Mouse (Mus musculus) lung, embryonic 14.5 days (tissue): ENCODE measurements around the gene Mmp21. TPM values are rescaled to one million over a fixed set of nuclear protein-coding genes. Genes with fewer than 3 reads are reported as not detected.
"Not testable (repeated sequence)": the region's sequence is repeated elsewhere in the genome, so short reads cannot be mapped to it uniquely, and the experiment has no call there.

ENCODE experiments used
- ATAC-seq: fragments of 200-750 bp; cut with Nextera tagmentation; 2 replicates; pipeline ENCODE4 v1.8.0; 2017; ENCODE audit warnings: mild to moderate bottlenecking, moderate TSS enrichment, moderate library complexity; ENCODE audit not compliant: insufficient read depth
- DNase-seq: peaks from one replicate; pipeline ENCODE4 v3.0.0-alpha.2; 2015
- H3K27ac ChIP-seq: fragments of 300-500 bp; sonication (generic); 2 replicates; pipeline ENCODE4 v1.5.1; 2014; ENCODE audit warnings: low read depth, mild to moderate bottlenecking, moderate library complexity
- H3K27me3 ChIP-seq: fragments of 300-500 bp; sonication (generic); 2 replicates; pipeline ENCODE4 v1.6.1; 2014; ENCODE audit warnings: low read length, control low read depth; ENCODE audit not compliant: insufficient read depth
- H3K36me3 ChIP-seq: fragments of 300-500 bp; sonication (generic); 2 replicates; pipeline ENCODE4 v1.6.1; 2014; ENCODE audit warnings: control low read depth; ENCODE audit not compliant: insufficient read depth
- H3K4me1 ChIP-seq: fragments of 300-500 bp; sonication (generic); 2 replicates; pipeline ENCODE4 v1.6.1; 2014; ENCODE audit warnings: antibody characterized with exemption, control low read depth; ENCODE audit not compliant: insufficient read depth
- H3K4me2 ChIP-seq: fragments of 300-500 bp; sonication (generic); 2 replicates; pipeline ENCODE4 v1.6.1; 2014; ENCODE audit warnings: mild to moderate bottlenecking
- H3K4me3 ChIP-seq: fragments of 300-500 bp; sonication (generic); 2 replicates; pipeline ENCODE4 v1.5.1; 2014; ENCODE audit warnings: low read depth, low read length
- H3K9ac ChIP-seq: fragments of 300-500 bp; sonication (generic); 2 replicates; pipeline ENCODE4 v1.6.1; 2014
- H3K9me3 ChIP-seq: fragments of 300-500 bp; sonication (generic); 2 replicates; pipeline ENCODE4 v1.6.1; 2016; ENCODE audit warnings: low read depth, low read length, control low read depth
- CTCF ChIP-seq: IDR thresholded peaks from 2 replicates; pipeline ENCODE4 v1.5.1; 2016; ENCODE audit warnings: antibody characterized with exemption, low read depth
- WGBS: fragments of 180-500 bp; shearing (Covaris S2); extraction: QIAGEN DNeasy Blood & Tissue Kit; methylation state at CpG from one replicate; pipeline ENCODE4 v1.1.7; 2014; 5-methylcytosine and 5-hydroxymethylcytosine counted together
- polyA plus RNA-seq: library from polyadenylated mRNA; unstranded; fragments of >200 nt; fragmentation: Nextera tagmentation; extraction: Ambion mirVana; gene quantifications from 2 replicates; pipeline ENCODE4 v1.2.1, GENCODE M21; 2014

Mmp21 gene
- polyA plus RNA-seq, 1 experiment from 2014 or later = 0.11 TPM

DNA sequence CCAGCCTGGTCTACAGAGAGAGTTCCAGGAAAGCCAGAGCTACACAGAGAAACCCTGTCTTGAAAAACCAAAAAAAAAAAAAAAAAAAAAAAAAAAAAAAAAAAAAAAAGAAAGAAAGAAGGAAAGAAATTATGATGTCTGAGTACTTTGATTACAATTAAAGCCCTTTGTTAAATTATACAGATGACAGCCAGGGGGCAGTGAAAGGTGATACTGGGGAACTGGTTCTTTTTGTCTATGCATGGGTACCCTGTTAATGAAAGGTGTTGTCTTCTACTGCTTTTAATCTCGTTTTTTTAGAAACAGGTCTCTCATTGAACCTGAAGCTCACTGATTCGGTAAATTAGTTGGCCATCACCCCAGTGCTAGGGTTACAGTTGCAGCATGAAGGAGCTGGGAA is 27.4 kb upstream of the Mmp21 start:
- H3K4me2 ChIP-seq = no peak overlapping the region
- ATAC-seq (no peak), DNase-seq (peak; percentile 30)
- H3K4me3 ChIP-seq = peak overlapping the region; percentile 80; the same call in 1 of the 2 replicates
- WGBS = 87% methylated on average over 2 of the region's 2 CpGs
- H3K27me3 ChIP-seq = no peaks in the 10 kb centered on the region
- H3K9ac ChIP-seq = no peak overlapping the region
- no peaks in the 10 kb centered on the region for H3K36me3 ChIP-seq
- no peak overlapping the region for H3K27ac ChIP-seq
- no peaks in the 10 kb centered on the region for H3K9me3 ChIP-seq
- no peaks in the 10 kb centered on the region for H3K4me1 ChIP-seq
- TF ChIP-seq CTCF = 0 out of 2 replicates have a peak, but pooled peaks have one; percentile 1

DNA sequence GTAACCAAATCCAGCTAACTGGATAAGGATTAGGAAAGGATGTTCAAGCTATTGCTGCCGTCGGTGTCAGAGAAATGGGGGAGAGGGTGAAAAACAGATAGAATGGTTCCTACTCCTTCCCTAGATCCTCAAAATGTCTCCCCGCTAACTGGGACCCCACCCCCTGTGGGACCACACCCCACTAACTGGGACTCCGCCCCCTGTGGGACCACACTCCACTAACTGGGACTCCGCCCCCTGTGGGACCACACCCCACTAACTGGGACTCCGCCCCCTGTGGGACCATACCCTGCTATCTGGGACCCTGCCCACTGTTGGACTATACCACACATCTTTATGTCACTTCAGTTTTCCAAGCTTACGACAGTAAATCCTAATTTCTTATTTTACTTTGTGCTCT is 24.0 kb upstream of the Mmp21 start:
- TF ChIP-seq CTCF = no peak

DNA sequence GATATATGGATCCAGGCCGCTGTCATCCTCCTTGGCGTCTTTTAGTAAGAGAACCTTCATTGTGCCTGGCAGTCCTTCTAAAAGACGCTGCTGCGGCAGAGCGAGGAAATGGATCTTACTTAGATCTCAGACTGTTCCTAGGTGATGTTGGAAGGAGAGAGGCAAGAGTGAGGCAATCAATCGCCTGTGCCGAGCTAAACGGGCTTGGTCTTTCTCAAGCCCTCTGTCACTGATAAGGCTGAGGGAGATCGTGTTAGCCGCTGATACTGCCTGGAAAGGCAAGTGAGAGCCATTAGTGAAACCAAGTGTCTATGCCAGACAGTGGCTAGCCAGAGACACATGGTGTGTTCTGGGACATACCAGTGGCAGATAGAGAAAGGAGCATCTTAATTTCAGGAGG is 22.5 kb upstream of the Mmp21 start:
- 62% methylated on average over 10 of the region's 10 CpGs for WGBS
- no peaks in the 10 kb centered on the region for H3K9me3 ChIP-seq
- no peak for TF ChIP-seq CTCF
- DNase-seq (no peak), ATAC-seq (peak; percentile 60)
- H3K4me2 ChIP-seq = no peak overlapping the region
- H3K4me3 ChIP-seq = peak overlapping the region; percentile 2; the same call in 1 of the 2 replicates
- H3K4me1 ChIP-seq = no peaks in the 10 kb centered on the region
- H3K27me3 ChIP-seq = no peaks in the 10 kb centered on the region
- H3K36me3 ChIP-seq = peaks cover 5% of the 10 kb centered on the region; the same call in 1 of the 2 replicates
- H3K9ac ChIP-seq = no peak overlapping the region
- peak overlapping the region; percentile 52; the same call in 1 of the 2 replicates for H3K27ac ChIP-seq

More for the DNA sequence above, 24.0 kb upstream of the Mmp21 start:
- H3K9me3 ChIP-seq = no peaks in the 10 kb centered on the region
- no peaks in the 10 kb centered on the region for H3K4me1 ChIP-seq
- H3K36me3 ChIP-seq = 0 out of 2 replicates have a peak, but pooled peaks cover 4% of the 10 kb centered on the region
- no peak overlapping the region for H3K4me2 ChIP-seq
- H3K4me3 ChIP-seq = no peak overlapping the region
- H3K27ac ChIP-seq = no peak overlapping the region
- DNase-seq = no peak
- H3K27me3 ChIP-seq = no peaks in the 10 kb centered on the region
- WGBS = 92% methylated on average over 7 of the region's 7 CpGs
- no peak for ATAC-seq
- H3K9ac ChIP-seq = no peak overlapping the region

DNA sequence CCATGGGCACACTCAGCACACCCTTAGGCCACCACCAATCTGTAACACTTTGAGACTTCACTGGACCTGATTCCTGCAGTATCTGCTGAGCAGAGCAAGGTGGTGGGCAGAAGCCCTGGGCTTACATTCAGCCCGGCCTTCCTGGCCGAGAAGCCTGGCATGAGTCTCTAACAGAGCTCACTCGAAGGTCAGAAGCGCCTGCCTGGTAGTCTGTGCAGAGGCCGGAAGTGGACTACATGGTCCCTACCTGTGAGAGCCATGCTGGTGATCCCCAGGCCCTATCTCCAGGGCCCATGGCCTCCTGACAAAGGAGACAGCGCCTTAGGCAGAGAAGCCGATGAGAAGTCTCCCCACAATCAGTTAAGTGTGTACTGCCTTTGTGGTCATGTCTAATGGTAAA is 21.5 kb upstream of the Mmp21 start:
- Histone ChIP-seq H3K27ac (no peak overlapping the region), H3K9me3 (no peaks in the 10 kb centered on the region), H3K4me3 (peak overlapping the region; percentile 20; the same call in 1 of the 2 replicates), H3K4me1 (no peaks in the 10 kb centered on the region), H3K9ac (no peak overlapping the region), H3K4me2 (no peak overlapping the region), H3K36me3 (peaks cover 14% of the 10 kb centered on the region; the same call in 1 of the 2 replicates), H3K27me3 (no peaks in the 10 kb centered on the region)
- TF ChIP-seq CTCF = no peak
- DNase-seq = no peak
- no peak for ATAC-seq
- WGBS = 93% methylated on average over 7 of the region's 7 CpGs

DNA sequence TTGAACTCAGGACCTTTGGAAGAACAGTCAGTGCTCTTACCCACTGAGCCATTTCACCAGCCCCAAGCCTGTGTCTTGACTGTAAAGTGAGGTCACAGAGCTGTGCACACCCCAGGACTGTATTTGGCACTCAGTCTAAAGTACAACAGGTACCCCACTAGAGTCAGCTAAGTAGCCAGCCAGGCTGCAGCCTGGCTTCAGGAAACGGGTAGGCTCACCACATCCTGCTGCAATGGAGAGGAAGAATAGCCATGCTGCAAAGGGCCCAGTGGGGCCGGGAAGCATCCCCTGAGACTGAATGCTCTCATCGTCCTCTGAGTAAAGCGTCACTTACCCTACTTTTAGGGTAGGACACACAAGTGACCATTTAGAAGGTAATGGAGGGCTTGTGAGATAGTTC is 20.0 kb upstream of the Mmp21 start:
- WGBS = 82% methylated on average over 4 of the region's 4 CpGs
- no peak for DNase-seq
- Histone ChIP-seq H3K9me3 (no peaks in the 10 kb centered on the region), H3K4me1 (no peaks in the 10 kb centered on the region), H3K4me3 (no peak overlapping the region), H3K4me2 (no peak overlapping the region), H3K27ac (no peak overlapping the region), H3K9ac (no peak overlapping the region), H3K27me3 (no peaks in the 10 kb centered on the region), H3K36me3 (peaks cover 14% of the 10 kb centered on the region; the same call in 1 of the 2 replicates)
- no peak for TF ChIP-seq CTCF
- no peak for ATAC-seq

DNA sequence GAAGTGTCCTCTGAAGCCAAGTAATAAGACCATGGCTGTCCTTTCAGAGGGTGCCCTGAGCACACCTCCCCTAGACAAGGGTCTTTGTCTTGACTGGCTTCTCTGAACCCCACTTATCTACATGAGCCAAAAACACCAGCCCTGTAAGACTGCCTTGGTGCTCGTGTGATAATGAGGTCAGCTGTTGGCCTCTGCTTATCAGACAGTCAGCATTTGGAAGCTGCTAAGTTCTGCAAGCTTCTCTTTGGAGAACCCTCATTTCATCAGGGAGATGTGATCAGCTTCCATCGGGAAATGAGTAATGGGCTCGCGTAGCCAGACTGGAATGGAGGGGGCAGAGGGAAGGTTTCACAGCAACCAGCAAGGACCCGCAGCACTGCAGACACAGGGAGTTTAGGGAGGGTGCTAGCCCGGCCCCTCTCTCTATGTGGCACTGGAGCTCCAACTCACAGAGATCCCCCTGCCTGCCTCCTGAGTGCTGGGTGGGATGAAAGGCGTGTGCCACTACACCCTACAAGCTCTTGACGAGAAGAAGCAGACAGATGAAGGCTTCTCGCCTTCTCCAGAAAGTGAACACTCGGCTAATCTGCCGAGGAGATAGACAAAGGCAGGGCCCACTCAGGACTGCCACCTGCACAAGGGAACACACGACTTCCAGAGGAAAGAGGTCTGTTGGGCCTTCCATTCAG is 18.3 kb upstream of the Mmp21 start:
- Histone ChIP-seq H3K4me3 (no peak overlapping the region), H3K9me3 (no peaks in the 10 kb centered on the region), H3K4me2 (peak overlapping the region; percentile 13; the same call in 1 of the 2 replicates), H3K9ac (no peak overlapping the region), H3K36me3 (peaks cover 14% of the 10 kb centered on the region; the same call in 1 of the 2 replicates), H3K27me3 (no peaks in the 10 kb centered on the region), H3K4me1 (no peaks in the 10 kb centered on the region), H3K27ac (0 out of 2 replicates have a peak overlapping the region, but pooled peaks have one; percentile 16)
- 73% methylated on average over 12 of the region's 12 CpGs for WGBS
- no peak for ATAC-seq
- DNase-seq = no peak
- no peak for TF ChIP-seq CTCF

DNA sequence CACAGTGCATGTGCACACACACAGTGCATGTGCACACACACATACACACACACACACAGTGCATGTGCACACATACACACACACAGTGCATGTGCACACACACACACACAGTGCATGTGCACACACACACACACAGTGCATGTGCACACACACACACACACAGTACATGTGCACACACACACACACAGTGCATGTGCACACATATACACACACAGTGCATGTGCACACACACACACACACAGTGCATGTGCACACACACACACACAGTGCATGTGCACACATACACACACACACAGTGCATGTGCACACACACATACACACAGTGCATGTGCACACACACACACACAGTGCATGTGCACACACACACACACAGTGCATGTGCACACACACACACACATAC is 5.8 kb upstream of the Mmp21 start:
- H3K36me3 ChIP-seq = peaks cover 21% of the 10 kb centered on the region
- ATAC-seq = not testable (repeated sequence)

More for the DNA sequence above, 5.8 kb upstream of the Mmp21 start:
- not testable (repeated sequence) for DNase-seq, H3K27ac ChIP-seq, H3K4me2 ChIP-seq, H3K9ac ChIP-seq, H3K27me3 ChIP-seq, H3K4me1 ChIP-seq, H3K9me3 ChIP-seq, H3K4me3 ChIP-seq
